Mouse (Mus musculus) layer of hippocampus, postnatal 14 days (tissue): ENCODE data around the gene Unc13d. TPM values are rescaled to one million over a fixed set of nuclear protein-coding genes. Genes with fewer than 3 reads are reported as not detected.

ENCODE experiments used
- DNase-seq, 2 experiments: peaks; one replicate each; pipeline ENCODE4 v3.0.0; 2021 to 2022; ENCODE audit warnings: low spot score in 2 of 2, mixed read lengths in 1 of 2
- total RNA-seq, 2 experiments: library from RNA; stranded (reverse); gene quantifications; 2 replicates each; pipeline ENCODE4 v1.2.3; 2021

Unc13d gene
- total RNA-seq, 2 experiments from 2014 or later, result 1.3 to 2.1 TPM

DNA sequence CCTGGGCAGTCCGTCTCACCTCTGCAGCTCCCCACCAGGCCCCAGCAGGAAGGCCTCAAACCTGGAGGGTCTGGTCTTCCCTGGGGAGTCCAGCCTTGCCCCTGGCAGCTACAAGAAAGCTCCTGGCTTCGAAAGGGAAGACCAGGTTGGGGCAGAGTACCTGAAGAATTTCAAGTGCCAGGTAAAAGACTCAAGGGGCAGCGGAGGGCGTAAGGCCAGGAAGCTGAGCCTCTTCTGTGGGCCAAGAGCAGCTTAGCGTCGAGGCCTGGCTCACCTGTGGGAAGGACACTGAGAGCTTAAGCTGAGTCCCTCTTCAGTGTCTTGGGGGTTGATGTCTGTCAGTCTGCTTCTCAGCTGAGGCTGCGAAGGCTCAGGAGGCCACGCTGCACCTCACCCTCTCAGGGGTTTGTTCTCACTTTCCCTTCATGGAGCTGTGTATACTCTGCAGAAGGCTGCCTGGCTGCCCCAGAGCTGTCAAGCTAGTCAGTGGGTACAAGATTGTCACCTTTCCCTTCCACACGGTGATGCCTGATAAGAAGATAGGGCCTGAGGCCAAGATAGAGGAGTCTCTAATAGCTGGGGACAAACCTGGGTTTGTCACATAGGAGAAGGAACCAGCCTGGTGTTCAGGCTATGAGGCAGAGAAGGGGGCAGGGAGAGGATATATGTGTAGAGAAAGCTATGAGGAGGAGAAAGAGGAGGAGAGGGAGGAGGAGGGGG is 24.1 kb downstream of the Unc13d start:
- no peak for DNase-seq

- DNase-seq, result no peak
Measured at GRCm38 (mm10) chr11:116050196-116050595, 27.6 kb downstream of the Unc13d start.

DNA sequence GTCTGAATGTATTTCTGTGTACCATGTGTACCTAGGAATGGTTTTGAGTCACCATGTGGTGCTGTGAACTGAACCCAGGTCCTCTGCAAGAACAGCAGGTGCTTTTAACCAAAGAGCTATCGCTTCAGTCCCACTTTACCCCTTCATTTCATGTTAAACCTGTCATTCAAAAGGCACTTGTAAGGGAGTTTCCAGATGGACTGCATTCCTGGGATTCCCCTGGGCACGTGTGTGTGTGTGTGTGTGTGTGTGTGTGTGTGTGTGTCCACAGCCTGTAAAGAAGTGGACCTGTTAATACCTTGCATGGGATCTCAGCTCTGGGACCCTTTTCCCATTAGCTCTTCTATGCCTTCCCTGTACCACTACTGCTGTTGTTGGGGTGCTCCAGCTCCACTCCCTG is 28.2 kb downstream of the Unc13d start:
- DNase-seq, result no peak

DNA sequence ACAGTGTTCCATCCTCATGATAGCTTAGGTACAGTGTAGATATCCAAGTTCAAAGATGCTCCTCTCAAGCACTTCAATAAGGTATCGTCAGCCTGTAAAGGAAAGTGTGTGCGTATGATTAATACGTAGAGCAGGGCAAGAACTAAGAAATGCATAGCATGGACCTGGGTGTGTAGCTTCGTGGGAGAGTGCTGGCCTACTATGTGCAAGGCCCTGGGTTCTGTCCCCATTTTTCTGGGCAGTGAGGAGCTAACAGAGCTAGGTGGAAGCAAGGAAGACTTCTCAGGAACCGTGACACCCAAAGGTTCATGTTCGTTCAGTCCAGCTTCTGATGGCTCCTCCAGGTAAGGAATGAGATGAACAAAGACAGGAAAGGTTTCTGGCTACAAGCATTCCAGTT is 32.6 kb downstream of the Unc13d start:
- DNase-seq, result no peak

DNA sequence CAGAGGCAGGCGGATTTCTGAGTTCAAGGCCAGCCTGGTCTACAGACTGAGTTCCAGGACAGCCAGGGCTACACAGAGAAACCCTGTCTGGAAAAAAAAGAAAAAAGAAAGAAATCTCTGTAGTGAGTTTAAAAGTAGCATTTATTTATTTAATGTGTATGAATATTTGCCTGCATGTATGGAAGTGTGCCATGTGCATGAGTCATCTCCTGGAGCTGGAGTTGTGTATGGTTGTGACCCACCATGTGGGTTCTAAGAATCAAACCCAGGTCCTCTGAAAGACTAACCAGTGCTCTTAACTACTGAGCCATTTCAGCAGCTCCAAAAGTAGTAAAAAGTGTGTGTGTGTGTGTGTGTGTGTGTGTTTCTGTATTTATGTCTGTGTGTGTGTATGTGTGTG is 34.5 kb downstream of the Unc13d start:
- DNase-seq, result no peak

DNA sequence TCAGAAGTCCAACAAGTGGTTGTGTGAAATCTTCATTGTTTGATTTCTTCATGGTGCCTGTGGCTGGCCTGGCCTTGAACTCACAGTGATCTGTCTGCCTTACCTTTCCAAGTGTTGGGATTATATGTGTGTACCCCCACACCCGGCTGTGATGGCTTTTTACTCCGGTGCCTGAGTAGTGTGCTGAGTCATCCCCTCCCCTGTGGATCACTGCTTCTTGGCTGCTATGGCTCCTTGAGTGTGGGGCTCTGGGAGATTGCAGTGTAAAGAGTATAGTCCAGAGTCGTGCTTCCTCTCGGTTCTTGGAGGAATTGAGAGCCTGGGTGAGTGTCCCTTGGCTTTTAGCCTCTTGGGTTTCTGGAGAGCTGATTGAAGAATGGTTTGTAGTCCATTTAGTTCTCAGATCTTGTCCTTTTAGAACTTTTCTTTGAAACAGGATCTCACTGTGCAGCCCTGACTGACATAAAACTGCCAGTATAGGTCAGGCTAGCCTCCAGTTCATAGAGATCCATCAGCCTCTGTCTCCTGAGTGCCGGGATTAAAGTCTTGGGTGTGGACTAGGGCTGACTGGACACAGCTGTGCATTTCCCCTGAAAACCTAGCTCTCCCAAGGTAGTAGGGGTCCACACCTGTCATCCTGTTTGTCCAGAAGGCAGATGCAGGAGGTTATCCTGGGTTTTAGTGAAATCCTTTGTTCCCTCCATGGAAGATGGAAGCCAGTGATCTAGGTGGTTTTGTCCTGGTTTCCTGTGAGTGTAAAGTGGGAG is 35.2 kb downstream of the Unc13d start:
- no peak for DNase-seq

GRCm38 (mm10) chr11:116041833-116042232 is 35.9 kb downstream of the Unc13d start:
- DNase-seq, result no peak

- no peak for DNase-seq
Measured at GRCm38 (mm10) chr11:116040593-116040992, 37.2 kb downstream of the Unc13d start.

DNA sequence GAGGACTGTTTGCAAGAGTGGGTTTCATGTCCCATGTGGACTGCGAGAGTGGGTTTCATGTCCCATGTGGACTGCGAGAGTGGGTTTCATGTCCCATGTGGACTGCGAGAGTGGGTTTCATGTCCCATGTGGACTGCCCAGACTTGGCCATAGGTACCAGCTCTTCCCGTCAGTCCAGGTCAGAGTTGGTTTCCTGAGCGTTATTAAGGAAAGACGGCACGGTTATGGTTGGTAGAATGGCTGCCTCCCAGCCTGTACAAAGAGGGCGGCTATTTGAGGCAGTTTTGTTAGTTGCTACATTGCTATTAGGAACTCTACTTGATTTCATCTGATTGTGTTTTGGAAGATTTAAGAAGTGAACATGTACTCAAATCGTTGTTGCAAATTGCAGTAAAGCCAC is 39.9 kb downstream of the Unc13d start:
- DNase-seq, result no peak

DNA sequence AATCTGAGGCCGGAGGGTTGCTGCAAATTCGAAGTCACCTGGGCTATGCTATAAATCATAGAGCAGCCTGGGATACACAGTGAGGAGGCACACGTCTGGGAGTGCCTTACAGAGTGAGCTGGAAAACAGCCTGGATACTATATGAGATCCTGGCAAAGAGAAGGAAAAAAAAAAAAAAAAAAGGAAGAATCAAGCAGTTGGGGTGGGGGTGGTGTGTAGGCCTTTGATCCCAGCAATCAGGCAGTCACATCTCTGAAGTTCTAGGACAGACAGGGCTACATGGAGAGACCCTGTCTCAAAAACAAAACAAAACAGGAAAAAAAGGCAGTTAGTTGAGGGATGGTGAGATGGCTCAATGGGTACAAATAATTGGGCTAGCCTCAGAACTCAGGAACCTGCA is 41.1 kb downstream of the Unc13d start:
- DNase-seq, result no peak

- DNase-seq, result no peak
Measured at GRCm38 (mm10) chr11:116034584-116034983, 43.2 kb downstream of the Unc13d start.

GRCm38 (mm10) chr11:116030898-116031845 is 46.6 kb downstream of the Unc13d start:
- no peak for DNase-seq

DNA sequence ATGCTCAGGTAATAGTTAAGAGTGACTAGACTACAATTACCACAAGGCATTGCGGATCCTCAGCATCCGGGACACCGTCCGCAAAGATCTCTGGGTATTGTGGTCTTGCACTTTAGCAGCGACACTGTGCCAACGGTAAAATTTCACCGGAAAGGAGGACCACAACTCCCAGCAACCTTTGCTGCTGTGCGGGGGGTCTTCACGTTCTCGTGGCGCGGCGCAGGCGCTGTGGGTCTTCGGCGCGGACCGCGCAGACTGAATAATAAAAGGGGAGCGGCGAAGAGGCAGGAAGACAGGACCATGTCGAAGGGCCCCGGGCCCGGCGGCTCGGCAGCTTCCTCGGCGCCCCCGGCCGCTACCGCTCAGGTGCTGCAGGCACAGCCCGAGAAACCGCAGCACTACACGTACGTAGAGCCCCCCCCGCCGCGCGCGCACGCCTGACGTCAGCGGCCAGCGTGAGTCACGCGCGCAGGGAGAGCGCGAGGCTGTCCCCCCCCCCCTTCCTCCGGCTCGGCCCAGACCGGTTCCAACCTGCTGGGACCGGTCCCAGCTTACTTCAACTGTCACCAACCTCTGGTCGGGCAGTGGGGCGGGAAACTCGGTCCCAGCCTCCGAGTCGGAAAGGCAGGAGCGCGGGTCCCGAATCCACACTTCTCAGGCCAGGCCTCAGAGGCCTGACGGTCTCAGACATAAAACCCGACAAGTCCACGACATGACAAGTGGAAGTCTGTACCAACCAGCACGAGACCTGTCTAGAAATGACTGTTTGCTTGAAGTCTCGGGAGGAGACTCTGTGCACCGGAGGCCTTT is 47.5 kb downstream of the Unc13d start, which contains the start of gene Unk:
Gene Unk (plus strand): TSS at position 235 of the 810 bp plus-strand sequence.
- peak; percentile 98 to 99 for DNase-seq

GRCm38 (mm10) chr11:116029086-116029865 is 48.5 kb downstream of the Unc13d start:
- DNase-seq, result no peak

DNA sequence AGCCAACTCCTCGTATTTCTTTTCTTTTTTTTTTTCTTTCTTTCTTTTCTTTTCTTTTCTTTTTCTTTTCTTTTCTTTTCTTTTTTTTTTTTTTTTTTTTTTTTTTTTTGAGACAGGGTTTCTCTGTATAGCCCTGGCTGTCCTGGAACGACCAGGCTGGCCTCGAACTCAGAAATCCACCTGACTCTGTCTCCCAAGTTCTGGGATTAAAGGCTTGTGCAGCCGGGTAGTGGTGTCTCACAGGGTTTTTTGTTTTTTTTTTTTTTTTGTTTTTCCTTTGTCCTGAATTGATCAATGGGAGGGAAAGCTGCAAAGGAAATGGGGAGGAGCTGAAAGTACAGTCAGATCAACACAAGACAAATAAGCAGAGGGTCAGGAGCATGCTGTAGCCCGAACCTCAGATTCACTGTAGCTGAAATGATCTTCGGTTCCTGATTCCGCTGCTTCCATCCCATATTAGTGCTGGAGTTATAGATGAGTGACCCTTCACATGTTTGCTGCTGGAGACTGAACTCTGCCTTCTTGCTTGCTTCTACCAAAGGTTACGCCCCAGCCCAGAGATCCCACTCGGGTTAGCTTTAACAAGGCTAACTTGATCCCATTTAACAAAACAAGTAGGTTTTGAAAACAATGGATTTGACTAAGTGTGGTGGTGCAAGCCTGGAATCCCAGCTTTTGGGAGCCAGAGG is 49.4 kb downstream of the Unc13d start:
- no peak for DNase-seq

DNA sequence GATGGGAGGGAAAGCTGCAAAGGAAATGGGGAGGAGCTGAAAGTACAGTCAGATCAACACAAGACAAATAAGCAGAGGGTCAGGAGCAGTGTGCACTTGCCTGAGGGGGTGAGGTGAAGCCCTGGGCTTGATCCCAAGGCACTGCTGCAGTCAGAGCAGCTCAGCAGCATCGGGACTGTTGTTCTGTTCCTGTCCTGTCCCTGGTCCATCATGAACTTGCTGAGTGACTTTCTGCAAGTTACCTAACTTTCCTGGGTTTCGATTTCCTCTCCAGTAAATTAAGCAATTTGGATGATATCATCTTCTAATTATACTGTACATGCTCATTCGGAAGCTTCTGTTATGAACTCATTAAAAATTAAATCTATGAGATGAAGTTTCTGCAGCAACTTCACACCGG is 50.0 kb downstream of the Unc13d start, which contains the start of gene H3f3b:
Gene H3f3b (minus strand): TSS at position 207 of the 400 bp plus-strand sequence.
- no peak for DNase-seq

- DNase-seq, result no peak
Measured at GRCm38 (mm10) chr11:116025056-116025845, 52.5 kb downstream of the Unc13d start.

DNA sequence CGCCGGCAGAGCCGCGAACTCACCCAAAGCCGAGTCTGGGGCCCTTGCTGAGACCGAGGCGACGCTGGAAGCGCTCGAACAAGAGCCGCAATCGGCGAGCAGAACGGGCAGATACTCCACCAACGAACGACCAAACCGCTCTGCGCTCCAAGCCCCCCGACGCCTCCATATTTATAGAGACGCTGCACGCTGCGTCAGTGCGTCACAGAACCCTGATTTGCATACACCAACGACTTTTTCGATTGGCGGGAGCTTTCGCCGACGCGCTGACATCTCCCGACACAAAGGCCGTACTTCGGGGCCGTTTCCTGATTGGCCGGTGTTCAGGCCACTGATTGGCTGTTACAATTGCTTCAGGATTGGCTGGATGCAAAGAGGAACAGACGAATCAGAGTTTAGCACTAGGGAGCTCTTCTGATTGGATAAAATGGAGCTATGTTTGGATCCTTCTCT is 53.4 kb downstream of the Unc13d start:
- peak; percentile 94 to 99 for DNase-seq
